Mouse (Mus musculus) frontal cortex, postnatal 10 days (tissue): ENCODE measurements around the gene Prr5l.

Source experiments
- DNase-seq, 2 experiments: peaks; one replicate each; pipeline ENCODE4 v3.0.0; 2022; ENCODE audit warnings: low spot score in 2 of 2, mixed read lengths in 1 of 2

Gene Prr5l

DNA sequence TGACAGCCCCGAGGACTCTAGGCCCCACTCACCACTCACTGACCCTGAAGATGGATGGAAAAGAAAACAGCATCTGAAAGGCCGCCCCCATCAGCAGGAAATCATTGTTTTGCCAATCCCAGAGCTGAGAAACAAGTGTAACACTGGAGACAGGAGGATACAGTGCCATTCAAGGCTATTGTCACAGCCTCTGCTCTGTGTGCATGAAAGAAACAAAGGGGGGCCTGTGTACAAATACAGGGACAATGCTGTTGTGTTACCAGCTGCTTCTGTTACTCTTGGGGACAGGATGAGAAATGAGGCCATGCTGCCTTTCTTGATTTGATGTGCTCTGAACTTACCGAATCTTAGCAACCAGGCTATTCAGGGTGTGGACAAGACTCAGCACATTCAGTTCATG, at the start of gene Prr5l:
Gene Prr5l, minus strand, starts transcription at position 30 of the 400 bp plus-strand sequence.
- no peak for DNase-seq

DNA sequence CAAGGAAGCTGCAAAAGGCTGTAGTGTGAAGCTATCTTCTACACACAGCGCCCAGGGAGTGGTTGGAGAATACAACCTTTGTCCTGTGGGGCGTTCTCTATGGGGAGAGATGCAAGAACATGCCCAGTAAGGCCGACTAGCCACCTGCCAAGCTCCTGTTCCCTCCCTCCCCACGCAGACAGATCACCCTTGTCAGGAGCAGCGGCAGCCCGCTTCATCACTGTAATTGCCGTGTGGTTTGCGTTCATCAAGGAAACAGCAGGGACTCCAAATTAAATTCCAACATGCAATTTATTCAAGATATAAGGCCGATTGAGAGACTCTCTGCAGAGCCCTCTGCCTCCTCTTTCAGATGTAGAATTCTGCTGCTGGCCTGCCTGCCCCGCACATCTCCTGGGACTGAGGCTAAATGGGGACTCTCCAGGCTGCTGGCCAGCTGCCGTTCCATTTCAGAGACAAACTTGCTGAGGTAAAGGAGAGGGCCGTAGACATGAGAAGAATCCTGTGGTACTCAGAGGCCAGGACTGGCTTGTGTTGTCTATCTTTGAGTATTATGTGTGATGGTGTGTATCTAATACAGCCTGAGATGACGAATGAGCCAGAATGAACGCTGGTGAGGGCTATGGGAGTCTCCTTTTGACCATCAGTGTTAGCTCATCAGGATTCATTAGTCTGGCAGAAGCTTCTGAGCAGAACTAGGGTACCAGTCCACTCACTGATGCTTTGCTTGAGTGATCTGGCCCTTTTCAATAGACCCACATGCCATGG, 49.5 kb upstream of the Prr5l start:
- DNase-seq, result no peak

DNA sequence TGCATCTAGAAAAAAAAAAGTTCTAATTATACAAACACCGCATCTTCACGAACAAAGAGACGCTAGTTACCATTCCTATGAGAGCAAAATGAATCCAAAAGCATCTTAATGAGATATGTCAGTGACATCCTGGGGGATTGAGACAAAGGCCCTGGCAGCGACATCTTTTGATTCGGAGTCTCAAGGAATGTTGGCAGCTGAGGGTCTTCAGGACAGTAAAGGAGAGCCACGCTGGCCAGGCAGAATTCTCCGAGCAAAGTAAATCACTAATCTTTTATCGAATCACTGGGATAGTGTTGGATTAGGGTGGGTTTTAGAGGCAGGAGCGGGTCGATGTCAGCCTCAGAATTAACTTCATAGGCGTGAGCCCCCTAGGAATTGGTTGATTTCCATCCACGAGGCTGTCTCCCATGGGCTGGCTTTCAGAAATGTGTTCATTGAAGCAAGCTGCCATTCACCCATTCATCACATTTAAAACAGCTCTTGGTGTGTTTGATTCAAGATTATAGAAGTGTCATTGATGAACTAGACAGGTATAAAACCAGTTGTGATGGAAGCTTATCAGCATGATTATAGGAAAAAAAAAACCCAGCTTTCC, 42.9 kb upstream of the Prr5l start:
- no peak for DNase-seq

DNA sequence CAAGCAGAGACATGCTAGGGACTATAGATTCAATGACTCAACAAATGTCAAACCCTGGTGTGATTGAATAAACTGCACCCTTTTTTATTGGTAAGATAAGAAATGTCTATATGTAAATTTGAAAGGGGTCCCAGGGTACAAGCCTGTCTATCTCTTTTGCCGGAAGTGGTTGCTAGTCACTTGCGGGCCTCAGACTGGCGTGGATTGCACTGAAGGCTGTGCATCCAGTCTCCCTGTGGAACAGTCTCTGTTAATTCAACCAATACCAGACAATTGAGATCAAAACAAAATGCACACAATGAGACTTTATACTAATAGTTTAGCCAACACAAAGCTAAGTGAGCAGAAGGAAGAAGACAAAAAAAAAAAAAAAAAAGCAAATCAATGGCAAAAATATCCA, 42.4 kb upstream of the Prr5l start:
- no peak for DNase-seq

DNA sequence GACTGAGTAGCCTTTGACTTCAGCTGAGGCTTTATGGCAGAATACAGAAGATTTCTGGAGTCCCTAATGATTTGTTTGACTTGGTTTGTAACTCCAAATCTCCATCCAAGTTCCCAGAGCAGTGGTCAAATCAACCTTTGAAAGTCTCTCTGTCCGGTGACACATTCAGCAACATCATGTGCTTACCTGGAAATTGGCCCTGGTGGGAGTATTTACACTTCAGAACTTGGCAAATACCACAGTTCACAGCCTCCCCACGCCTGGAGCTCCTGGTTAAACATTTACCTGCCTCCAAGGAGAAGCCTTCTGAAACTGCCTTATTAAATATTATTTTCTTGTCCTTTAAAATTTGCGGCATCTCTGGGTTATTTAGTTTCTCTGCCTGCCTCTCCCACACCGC, 40.4 kb upstream of the Prr5l start:
- no peak for DNase-seq

DNA sequence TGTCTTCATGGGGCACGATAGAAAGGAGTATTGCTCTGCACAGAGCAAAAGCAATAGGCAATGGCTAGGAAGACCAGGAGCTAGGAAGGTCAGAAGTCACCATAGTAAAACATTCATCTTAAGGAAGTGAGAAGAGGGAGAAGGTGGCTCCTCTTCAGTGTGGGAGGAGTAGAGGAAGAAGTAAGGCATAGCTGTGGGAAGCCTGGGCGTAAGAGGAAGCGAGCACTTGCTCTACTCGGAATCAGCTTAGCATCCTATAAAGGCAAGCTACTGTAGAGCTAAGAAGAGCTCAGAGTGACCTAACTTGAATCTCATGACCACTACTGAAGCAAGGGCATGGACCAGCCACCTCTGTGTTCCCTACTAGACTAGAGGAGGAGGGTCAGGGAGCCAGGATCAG, 39.5 kb upstream of the Prr5l start:
- no peak for DNase-seq

DNA sequence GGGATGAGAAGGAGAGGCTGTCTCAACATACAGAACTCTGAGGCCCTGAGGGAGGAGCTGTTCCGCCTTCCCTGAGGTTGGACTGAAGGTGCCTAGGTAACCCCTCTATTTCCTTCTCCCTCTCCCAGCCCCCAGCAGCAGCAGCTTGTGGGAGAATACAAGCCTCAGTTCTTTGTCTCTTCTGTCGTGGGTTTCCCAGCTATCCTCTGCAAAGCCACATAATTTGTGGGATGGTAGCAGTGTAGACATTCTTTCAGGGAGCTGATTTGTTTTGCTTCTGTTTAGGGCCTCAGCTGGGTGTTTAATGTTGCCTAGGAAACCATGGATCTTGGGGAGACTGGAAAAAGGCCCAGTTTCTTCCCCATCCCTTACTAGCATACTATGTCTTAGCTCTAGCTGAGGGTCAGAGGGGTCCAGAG, 37.3 kb upstream of the Prr5l start:
- DNase-seq, result no peak

DNA sequence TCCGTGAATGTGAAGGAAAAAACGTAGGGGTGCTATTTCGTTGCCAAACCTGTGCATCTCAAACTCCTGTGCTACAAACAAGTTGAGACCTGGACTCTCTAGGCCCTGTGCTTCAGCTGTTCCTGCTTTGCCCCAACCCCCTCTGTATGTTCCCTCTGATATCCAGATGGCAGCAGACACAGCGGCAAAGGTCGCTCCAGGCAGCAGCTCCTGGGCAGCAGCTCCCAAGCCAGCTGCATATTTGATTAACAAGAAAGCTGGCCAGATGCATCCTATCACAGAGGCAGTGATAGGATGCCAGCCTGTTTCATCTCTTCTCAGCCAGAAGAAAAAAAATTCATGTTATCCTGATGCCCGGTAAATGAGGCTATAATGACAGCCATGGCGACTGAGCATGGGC, 35.7 kb upstream of the Prr5l start:
- DNase-seq, result no peak

DNA sequence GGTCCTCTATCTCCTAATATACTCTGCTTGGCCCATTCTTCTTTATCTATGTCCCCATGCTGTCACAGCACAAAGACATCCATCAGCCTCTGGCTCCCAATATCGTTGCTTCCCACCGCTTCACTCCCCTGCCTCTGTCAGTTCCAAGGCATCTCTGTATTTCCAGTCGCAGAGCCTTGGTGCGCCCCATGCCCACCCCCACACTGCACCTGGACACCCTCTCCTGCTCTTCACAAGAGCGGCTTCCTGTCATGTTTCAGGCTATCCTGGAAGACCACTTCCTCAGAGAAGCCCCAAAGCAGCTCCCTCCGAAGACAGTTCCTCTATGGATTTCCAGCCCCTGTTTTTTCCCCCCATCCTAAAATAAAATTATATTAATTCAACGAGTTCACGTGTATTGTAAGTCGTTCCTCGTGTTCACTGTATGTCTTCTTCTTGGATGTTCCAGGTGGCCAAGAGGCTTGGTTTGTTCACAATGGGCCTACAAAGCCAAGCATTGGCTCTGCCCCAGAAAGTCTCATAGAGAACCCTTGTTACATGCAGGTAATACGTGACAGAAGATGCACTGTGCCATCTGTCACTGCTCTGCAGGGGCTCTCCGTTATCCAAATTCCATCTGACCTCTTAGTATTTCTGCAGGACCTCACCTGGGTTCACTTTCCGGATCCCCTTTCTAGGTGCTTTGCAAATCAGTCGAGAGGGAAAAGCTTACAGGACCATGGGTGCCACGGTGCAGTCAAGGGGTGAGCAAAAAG, 26.7 kb upstream of the Prr5l start:
- no peak for DNase-seq

DNA sequence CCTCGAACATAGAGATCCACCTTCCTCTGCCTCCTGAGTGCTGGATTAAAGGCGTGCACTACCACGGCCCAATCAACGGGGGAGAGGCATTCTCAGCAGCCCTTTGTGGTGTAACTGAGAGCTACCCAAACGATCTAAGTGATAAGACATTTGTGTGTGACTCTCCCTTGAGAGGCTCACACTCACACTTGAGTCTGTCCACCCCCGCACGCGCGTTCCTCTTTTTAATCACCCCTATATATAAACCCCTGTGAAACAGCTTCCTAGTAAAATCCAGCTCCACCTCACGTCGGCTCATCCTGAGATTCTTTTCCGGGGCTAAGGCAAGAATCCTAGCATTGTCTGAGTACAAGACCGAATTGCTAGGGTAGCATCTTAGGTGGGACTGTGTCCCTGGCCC, 25.9 kb upstream of the Prr5l start:
- no peak for DNase-seq

DNA sequence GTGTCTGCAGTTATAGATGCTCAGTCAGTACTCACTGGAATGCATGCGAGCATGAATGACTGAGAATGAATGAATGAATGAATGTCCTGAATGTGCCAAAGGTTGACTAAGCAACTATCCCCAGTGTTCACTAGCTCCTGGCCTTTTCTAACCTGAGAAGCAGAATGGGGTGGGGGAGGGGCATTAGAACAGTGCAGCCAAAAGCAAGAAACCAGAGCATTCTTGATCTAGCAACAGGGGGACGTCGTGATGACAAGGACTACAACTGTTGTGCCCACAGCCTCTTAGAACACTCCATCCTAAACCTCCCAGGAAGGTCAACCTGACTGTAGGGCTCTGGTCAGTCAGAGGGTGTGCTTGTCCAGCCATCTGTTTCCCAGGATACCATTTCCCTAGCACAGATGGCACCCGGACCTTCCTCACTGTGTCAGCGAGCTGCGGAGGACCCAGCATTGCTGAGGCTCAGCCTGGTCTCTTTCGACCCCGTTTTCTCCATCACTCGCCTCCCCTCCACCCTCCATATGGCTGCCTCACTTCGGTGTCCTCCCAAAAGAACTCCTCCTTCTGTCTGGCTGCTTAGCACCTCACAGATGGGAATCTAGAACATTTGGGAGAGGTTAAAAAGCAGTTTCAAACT, 24.7 kb upstream of the Prr5l start:
- no peak for DNase-seq

DNA sequence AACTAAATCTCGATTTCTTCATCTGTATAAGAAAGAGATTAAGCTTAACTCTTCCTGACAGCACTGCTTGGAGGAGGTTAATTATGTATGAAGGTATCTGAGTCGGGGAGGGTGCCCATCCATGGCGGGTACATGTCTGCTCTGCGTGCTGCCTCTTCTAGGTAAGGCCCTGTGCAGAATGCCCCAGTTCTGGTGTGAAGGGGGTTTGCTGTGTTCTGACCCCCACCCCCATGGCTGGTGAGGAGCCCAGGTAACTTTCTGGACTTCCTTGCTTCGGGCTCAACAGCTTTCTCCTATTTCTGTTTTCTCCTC, 23.5 kb upstream of the Prr5l start:
- no peak for DNase-seq

DNA sequence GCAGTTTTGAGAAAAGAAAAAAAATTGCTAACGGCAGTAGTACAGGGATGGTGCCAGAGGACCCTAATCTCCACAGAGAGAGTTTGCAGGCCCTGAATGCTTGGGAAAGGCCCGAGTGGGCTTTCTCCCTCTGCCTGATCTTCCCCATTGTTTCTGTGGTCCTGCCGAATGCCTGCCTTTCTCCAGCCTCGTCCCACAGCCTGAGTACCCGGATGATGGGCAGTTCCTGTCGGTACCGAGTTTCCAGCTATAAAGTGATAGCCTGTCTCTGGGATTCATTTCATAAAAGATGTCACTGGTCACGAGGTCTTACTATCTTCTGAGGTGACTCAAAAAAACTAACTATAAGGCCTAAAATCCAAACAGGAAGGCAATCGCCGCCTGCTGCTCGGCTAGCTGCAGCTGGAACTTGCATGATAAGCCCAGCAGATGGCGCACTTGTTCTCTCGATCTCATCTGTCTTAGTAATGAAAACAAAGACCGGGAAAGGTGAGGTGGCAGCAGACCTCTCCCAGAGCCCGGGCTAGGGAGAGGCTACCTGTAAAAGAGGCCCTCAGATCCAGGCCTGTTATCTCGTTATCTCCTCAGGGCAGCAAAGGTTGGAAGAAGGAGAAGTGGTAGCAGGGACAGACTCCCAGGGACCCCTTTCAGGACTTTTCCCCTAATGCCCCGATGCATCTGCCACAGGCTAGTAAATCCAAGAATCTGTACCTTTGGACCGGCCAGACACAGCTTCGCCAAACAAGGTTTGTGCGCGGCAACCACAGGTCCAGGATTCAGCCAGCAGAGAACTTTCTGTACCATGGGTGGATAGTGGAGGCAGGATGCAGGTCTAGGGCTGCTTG, 22.9 kb upstream of the Prr5l start:
- peak; percentile 34 to 80 for DNase-seq

DNA sequence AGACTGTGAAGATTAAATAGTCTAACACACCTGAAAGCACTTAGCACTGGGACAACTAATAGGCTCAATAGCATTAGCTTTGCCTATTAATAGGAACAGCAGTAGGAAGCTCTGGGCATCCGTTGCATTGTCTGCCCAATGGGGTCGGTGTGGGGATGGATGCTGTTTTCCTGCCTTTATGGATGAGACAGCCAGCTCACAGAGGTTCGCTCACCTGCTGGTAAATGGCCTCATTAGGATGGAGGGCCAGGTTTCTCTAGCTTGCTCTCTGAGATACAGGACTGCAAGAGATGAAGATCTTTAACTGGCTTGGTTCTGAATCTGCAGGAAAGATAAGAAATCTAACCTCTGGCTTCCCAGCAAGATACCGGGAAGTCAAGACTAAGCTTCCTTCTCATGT, 19.4 kb upstream of the Prr5l start:
- DNase-seq, result no peak

DNA sequence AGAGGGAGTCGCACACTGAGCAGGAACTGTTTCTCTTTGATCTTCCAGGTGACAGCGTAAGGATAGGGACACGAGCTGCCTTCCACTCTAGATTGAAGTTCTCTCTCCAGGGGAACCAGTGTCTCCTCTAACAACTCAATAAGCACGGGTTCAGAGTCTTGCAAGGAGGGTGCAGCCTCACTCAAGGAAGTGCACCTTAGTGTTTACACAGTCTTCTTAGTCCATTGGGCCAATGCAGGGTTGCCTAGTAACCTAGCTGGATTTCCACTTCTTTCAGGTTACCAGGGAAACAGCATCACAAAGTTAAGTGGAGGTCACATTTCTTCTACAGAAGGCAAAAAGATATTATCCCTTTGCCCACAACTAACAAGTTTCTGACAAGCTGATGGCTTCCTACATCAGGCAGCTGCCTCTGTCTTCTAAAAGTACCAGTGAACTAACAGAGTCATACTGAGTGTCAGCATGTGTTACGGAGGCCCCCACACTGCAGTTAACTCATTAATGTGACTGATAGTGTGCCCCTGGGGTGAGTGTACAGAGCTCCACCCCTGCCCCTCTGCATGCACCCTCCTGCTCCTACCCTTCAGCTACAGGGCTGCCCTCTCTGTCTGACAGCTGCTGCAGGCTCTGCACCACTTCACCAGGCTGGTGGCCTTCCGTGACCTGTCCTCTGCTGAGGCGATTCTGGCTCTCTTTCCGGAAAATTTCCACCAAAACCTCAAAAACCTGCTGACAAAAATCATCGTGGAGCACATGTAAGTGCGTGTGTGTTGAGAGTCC, 13.8 kb upstream of the Prr5l start:
- DNase-seq, result no peak

DNA sequence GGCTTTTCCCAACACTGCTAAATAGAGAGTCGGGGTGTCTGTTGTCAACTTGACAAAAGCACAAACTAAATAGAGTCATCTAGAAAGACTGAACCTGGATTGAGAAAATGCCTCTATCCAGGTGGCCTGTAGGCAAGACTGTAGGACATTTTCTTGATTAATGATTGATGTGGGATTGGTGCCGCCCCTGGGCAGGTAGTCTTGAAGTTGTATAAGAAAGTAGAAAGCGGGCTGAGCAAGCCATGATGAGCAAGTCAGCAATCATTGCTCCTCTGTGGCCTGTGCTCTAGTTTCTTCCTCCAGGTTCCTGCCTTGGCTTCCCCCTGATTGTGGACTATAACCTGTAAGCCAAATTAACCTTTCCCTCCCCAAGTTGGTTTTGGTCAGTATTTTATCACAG, 11.3 kb upstream of the Prr5l start:
- DNase-seq, result no peak

DNA sequence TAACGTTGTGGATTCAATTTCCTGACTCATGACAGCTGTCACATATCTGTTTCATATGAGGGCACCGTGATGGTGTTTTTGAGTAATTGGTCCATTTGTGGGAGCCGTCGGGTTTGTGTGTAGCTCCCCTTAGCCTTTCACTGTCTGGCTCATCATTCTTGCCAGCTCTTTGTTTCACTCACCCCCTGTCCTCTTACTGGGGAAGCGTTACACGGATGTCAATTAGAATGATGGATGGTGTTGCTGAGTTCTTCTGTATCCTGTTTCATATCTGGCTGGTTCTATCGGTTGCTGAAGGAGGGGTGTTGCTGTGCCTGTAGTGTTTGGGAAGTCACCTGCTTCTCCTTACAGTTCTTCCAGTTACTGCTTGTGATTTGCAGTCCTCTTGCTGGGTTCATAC, 8.3 kb upstream of the Prr5l start:
- DNase-seq, result no peak

DNA sequence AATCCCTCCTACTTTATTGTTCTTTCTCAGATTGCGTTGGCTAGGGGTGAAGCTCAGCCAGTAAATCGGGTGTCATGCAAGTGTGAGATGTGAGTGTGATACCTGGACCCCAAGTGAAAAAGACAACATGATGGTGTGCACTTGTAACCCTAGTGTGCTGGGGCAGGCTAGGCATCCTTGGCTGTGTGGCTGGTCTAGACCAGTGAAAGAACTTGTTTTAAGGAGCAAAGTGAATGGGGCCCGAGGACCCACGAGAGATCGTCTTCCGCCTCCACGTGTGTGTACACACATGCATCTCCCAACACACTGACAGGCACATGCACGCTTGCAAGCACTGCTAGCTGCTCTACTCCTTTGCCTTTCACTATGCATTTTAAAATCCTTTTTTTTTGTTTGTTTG, 6.1 kb upstream of the Prr5l start:
- no peak for DNase-seq

DNA sequence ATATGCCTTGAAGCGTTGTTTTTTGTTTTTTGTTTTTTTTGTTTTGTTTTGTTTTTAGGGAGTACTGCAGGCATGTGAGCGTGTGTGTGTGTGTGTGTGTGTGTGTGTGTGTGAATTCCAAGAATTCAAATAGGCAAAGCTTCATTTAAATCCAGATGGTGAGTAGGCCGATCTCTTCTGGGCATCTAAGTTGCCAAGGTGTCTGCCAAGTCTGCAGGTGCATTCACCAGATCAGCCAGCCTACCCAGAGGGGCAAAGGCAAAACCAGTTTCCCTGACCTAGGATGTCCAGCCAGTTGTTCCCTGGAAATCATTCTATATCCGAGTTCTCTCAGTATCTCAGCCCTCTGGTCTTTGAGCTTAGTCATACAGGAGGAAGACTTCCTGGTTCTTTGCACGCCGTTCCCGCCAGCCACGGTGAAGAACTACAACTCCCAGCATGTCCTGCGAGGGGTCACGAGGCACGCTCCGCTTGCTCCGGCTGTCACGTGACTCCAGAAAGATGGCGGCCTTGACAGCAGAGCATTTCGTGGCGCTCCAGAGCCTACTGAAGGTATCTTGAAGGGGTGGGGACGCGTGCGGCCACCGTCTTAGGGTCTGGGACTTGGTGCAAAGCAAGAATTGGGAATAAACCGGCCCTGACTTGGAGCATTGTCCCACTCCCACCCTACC, 3.1 kb upstream of the Prr5l start, which contains the start of gene Commd9:
Gene Commd9, plus strand, starts transcription at position 480 of the 671 bp plus-strand sequence.
- peak; percentile 89 to 91 for DNase-seq

DNA sequence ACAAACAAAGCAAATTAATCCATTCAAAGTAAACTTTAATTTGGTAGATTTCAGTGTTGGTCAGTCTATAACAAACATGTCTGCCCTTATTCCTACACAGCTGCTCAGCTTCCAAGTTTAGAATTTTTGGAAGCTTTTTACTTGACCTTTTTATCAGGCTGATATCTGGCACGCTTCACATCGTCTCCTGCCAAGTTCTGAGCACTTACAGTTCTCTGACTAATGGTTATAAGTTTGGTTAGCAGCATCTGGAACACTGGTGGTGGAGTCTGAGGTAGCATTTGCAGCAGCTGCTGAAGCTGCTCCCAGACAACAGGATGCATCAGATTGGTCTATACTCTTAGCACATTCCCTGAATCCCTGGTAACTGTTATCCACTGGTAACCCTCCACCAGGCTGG, 1.5 kb upstream of the Prr5l start:
- DNase-seq, result no peak
